Mouse (Mus musculus): ENCODE results near the gene Gm17334. TPM values are rescaled to one million over a fixed set of nuclear protein-coding genes. Genes with fewer than 3 reads are reported as not detected.

The Gm17334 gene
- polyA plus RNA-seq, 1 experiment = not detected

GRCm38 (mm10) chr11:53747985-53748384 lies 25.0 kb downstream of the Gm17334 start:
- no peak for TF ChIP-seq GATA1 (IDR thresholded peaks at IDR 0.05; ENCODE audit: low read length)

GRCm38 (mm10) chr11:53745260-53745659 lies 27.7 kb downstream of the Gm17334 start:
- TF ChIP-seq GATA1 (IDR thresholded peaks at IDR 0.05; ENCODE audit: low read length) = no peak

- no peak for TF ChIP-seq GATA1 (IDR thresholded peaks at IDR 0.05; ENCODE audit: low read length)
Measured at GRCm38 (mm10) chr11:53742353-53742752, 30.6 kb downstream of the Gm17334 start.

- no peak for TF ChIP-seq GATA1 (IDR thresholded peaks at IDR 0.05; ENCODE audit: low read length)
Measured at GRCm38 (mm10) chr11:53737573-53737946, 35.4 kb downstream of the Gm17334 start.

GRCm38 (mm10) chr11:53736771-53737572 lies 36.0 kb downstream of the Gm17334 start:
- no peak for TF ChIP-seq GATA1 (IDR thresholded peaks at IDR 0.05; ENCODE audit: low read length)

GRCm38 (mm10) chr11:53735682-53736245 lies 37.2 kb downstream of the Gm17334 start:
- no peak for TF ChIP-seq GATA1 (IDR thresholded peaks at IDR 0.05; ENCODE audit: low read length)

GRCm38 (mm10) chr11:53734970-53735681 lies 37.9 kb downstream of the Gm17334 start:
- TF ChIP-seq GATA1 (IDR thresholded peaks at IDR 0.05; ENCODE audit: low read length) = no peak

GRCm38 (mm10) chr11:53734431-53734830 lies 38.6 kb downstream of the Gm17334 start:
- TF ChIP-seq GATA1 (IDR thresholded peaks at IDR 0.05; ENCODE audit: low read length) = no peak

GRCm38 (mm10) chr11:53733824-53734223 lies 39.2 kb downstream of the Gm17334 start:
- TF ChIP-seq GATA1 (IDR thresholded peaks at IDR 0.05; ENCODE audit: low read length) = no peak

GRCm38 (mm10) chr11:53732244-53732643 lies 40.7 kb downstream of the Gm17334 start:
- TF ChIP-seq GATA1 (IDR thresholded peaks at IDR 0.05; ENCODE audit: low read length) = no peak

- TF ChIP-seq GATA1 (IDR thresholded peaks at IDR 0.05; ENCODE audit: low read length) = no peak
Measured at GRCm38 (mm10) chr11:53731457-53731856, 41.5 kb downstream of the Gm17334 start.

Other genes starting within 250 kb of the Gm17334 start
- 6.9 and 7.2 TPM in 2 replicates for gene Kif3a, start 205.8 kb downstream of the Gm17334 start, polyA plus RNA-seq (2012)
- 0.81 TPM in 1 of 2 replicates, not detected in the other for gene Il4, start 154.5 kb downstream of the Gm17334 start, polyA plus RNA-seq (2012)
- gene Il13, start 138.5 kb downstream of the Gm17334 start, polyA plus RNA-seq (2012) = not detected in 2 replicates
- gene Rad50, start 65.9 kb downstream of the Gm17334 start, polyA plus RNA-seq (2012) = 16.0 and 16.3 TPM in 2 replicates
- gene Il5, start 52.4 kb downstream of the Gm17334 start, polyA plus RNA-seq (2012) = not detected in 2 replicates
- gene Irf1, start 3.2 kb downstream of the Gm17334 start, polyA plus RNA-seq (2012) = 0.25 and 0.32 TPM in 2 replicates
- gene Gm12216, start 86.1 kb upstream of the Gm17334 start, polyA plus RNA-seq (2012) = not detected in 2 replicates
- 7.4 and 8.4 TPM in 2 replicates for gene Slc22a5, start 118.5 kb upstream of the Gm17334 start, polyA plus RNA-seq (2012)
- gene Slc22a21, start 207.1 kb upstream of the Gm17334 start, polyA plus RNA-seq (2012) = not detected in 2 replicates